Mouse (Mus musculus): ENCODE measurements around the gene Tsks. TPM values are rescaled to one million over a fixed set of nuclear protein-coding genes. Genes with fewer than 3 reads are reported as not detected.

The Tsks gene
- polyA plus RNA-seq, 1 experiment from 2014 or later = 0.13 TPM

- Histone ChIP-seq H3K27ac (no peak overlapping the region), H3K9ac (no peak overlapping the region), H3K9me3 (replicated peaks) (no peaks in the 10 kb centered on the region), H3K36me3 (no peaks in the 10 kb centered on the region), H3K27me3 (no peaks in the 10 kb centered on the region), H3K4me1 (replicated peaks) (no peaks in the 10 kb centered on the region), H3K4me2 (no peak overlapping the region), H3K4me3 (no peak overlapping the region)
- WGBS = 68% methylated on average over 8 of the region's 8 CpGs
- ATAC-seq (replicated peaks; ENCODE audit: insufficient number of reproducible peaks, insufficient read depth, low FRiP score, low read depth) = no peak
These were observed 19.3 kb downstream of the Tsks start for GRCm38 (mm10) chr7:44962337-44962736.

- H3K4me2 ChIP-seq = no peak overlapping the region
- no peak overlapping the region for H3K9ac ChIP-seq
- no peaks in the 10 kb centered on the region for H3K36me3 ChIP-seq
- H3K4me1 ChIP-seq (replicated peaks) = no peaks in the 10 kb centered on the region
- H3K9me3 ChIP-seq (replicated peaks) = no peaks in the 10 kb centered on the region
- no peak overlapping the region for H3K4me3 ChIP-seq
- no peak overlapping the region for H3K27ac ChIP-seq
- ATAC-seq (replicated peaks; ENCODE audit: insufficient number of reproducible peaks, insufficient read depth, low FRiP score, low read depth) = no peak
- WGBS = 86% methylated on average over 5 of the region's 5 CpGs
- no peaks in the 10 kb centered on the region for H3K27me3 ChIP-seq
These were observed 19.8 kb downstream of the Tsks start for GRCm38 (mm10) chr7:44962831-44963230.

- ATAC-seq (replicated peaks; ENCODE audit: insufficient number of reproducible peaks, insufficient read depth, low FRiP score, low read depth) = no peak
- no peaks in the 10 kb centered on the region for H3K36me3 ChIP-seq
These were observed 22.0 kb downstream of the Tsks start for GRCm38 (mm10) chr7:44964990-44965389.

GRCm38 (mm10) chr7:44965975-44966374, 23.0 kb downstream of the Tsks start:
- Histone ChIP-seq H3K9ac (no peak overlapping the region), H3K4me3 (no peak overlapping the region), H3K4me2 (no peak overlapping the region), H3K9me3 (replicated peaks) (no peaks in the 10 kb centered on the region), H3K27me3 (no peaks in the 10 kb centered on the region), H3K36me3 (no peaks in the 10 kb centered on the region), H3K4me1 (replicated peaks) (peaks cover 7% of the 10 kb centered on the region), H3K27ac (no peak overlapping the region)
- 71% methylated on average over 7 of the region's 7 CpGs for WGBS
- no peak for ATAC-seq (replicated peaks; ENCODE audit: insufficient number of reproducible peaks, insufficient read depth, low FRiP score, low read depth)

More at GRCm38 (mm10) chr7:44964990-44965389, 22.0 kb downstream of the Tsks start:
- whole genome bisulfite sequencing = 91% methylated on average over 13 of the region's 13 CpGs
- Histone ChIP-seq H3K27me3 (no peaks in the 10 kb centered on the region), H3K9me3 (replicated peaks) (no peaks in the 10 kb centered on the region), H3K4me2 (no peak overlapping the region), H3K4me1 (replicated peaks) (peaks cover 4% of the 10 kb centered on the region), H3K27ac (no peak overlapping the region), H3K9ac (no peak overlapping the region), H3K4me3 (no peak overlapping the region)

- 63% methylated on average over 15 of the region's 15 CpGs for WGBS
- peaks cover 9% of the 10 kb centered on the region for H3K4me1 ChIP-seq (replicated peaks)
- no peak overlapping the region for H3K27ac ChIP-seq
- no peak overlapping the region for H3K4me3 ChIP-seq
- H3K9ac ChIP-seq = no peak overlapping the region
- no peak overlapping the region for H3K4me2 ChIP-seq
- no peaks in the 10 kb centered on the region for H3K27me3 ChIP-seq
- no peaks in the 10 kb centered on the region for H3K9me3 ChIP-seq (replicated peaks)
- no peaks in the 10 kb centered on the region for H3K36me3 ChIP-seq
- no peak for ATAC-seq (replicated peaks; ENCODE audit: insufficient number of reproducible peaks, insufficient read depth, low FRiP score, low read depth)
These were observed 23.6 kb downstream of the Tsks start for GRCm38 (mm10) chr7:44966638-44967037.

- peak; percentile 96 for ATAC-seq (replicated peaks; ENCODE audit: insufficient number of reproducible peaks, insufficient read depth, low FRiP score, low read depth)
- Histone ChIP-seq H3K4me2 (peak overlapping the region; percentile 93), H3K9me3 (replicated peaks) (no peaks in the 10 kb centered on the region), H3K9ac (peak overlapping the region; percentile 65), H3K27ac (peak overlapping the region; percentile 76), H3K36me3 (no peaks in the 10 kb centered on the region), H3K4me3 (peak overlapping the region; percentile 56), H3K27me3 (no peaks in the 10 kb centered on the region), H3K4me1 (replicated peaks) (peaks cover 20% of the 10 kb centered on the region)
- WGBS = under 1% methylated on average over 36 of the region's 36 CpGs
These were observed 27.3 kb downstream of the Tsks start for GRCm38 (mm10) chr7:44970231-44970691.

GRCm38 (mm10) chr7:44971142-44971541, 28.1 kb downstream of the Tsks start:
- Histone ChIP-seq H3K27ac (no peak overlapping the region), H3K9me3 (replicated peaks) (no peaks in the 10 kb centered on the region), H3K36me3 (peaks cover 4% of the 10 kb centered on the region), H3K9ac (no peak overlapping the region), H3K4me3 (peak overlapping the region; percentile 56), H3K4me2 (peak overlapping the region; percentile 93), H3K4me1 (replicated peaks) (peaks cover 20% of the 10 kb centered on the region), H3K27me3 (no peaks in the 10 kb centered on the region)
- ATAC-seq (replicated peaks; ENCODE audit: insufficient number of reproducible peaks, insufficient read depth, low FRiP score, low read depth) = no peak
- WGBS = 72% methylated on average over 7 of the region's 7 CpGs

GRCm38 (mm10) chr7:44973415-44974130, 30.6 kb downstream of the Tsks start:
- no peak for ATAC-seq (replicated peaks; ENCODE audit: insufficient number of reproducible peaks, insufficient read depth, low FRiP score, low read depth)
- Histone ChIP-seq H3K4me3 (peak overlapping the region; percentile 54), H3K9me3 (replicated peaks) (no peaks in the 10 kb centered on the region), H3K27ac (peak overlapping the region; percentile 24), H3K27me3 (no peaks in the 10 kb centered on the region), H3K4me2 (peak overlapping the region; percentile 71), H3K4me1 (replicated peaks) (peaks cover 20% of the 10 kb centered on the region), H3K36me3 (peaks cover 27% of the 10 kb centered on the region), H3K9ac (no peak overlapping the region; the same call in 1 of the 2 replicates)
- 44% methylated on average over 14 of the region's 14 CpGs for WGBS

- H3K27me3 ChIP-seq = no peaks in the 10 kb centered on the region
- peak within 1 kb of the TSS; percentile 54 for H3K4me3 ChIP-seq
- ATAC-seq (replicated peaks; ENCODE audit: insufficient number of reproducible peaks, insufficient read depth, low FRiP score, low read depth) = 0 out of 2 replicates have a peak, but pooled peaks have one; percentile 10
- peaks cover 20% of the 10 kb centered on the region for H3K4me1 ChIP-seq (replicated peaks)
- WGBS = 3% methylated on average over 22 of the region's 22 CpGs
- peak within 1 kb of the TSS; percentile 43 for H3K9ac ChIP-seq
- peak within 1 kb of the TSS; percentile 57 for H3K27ac ChIP-seq
- peaks cover 36% of the 10 kb centered on the region for H3K36me3 ChIP-seq
- peak within 1 kb of the TSS; percentile 71 for H3K4me2 ChIP-seq
- H3K9me3 ChIP-seq (replicated peaks) = no peaks in the 10 kb centered on the region
These were observed 31.5 kb downstream of the Tsks start, which contains the start of gene Cpt1c for GRCm38 (mm10) chr7:44974383-44975116. Gene Cpt1c, minus strand, starts transcription at chr7:44974851.

- Histone ChIP-seq H3K36me3 (peaks cover 42% of the 10 kb centered on the region), H3K9me3 (replicated peaks) (no peaks in the 10 kb centered on the region), H3K9ac (no peak overlapping the region), H3K27me3 (no peaks in the 10 kb centered on the region), H3K27ac (no peak overlapping the region), H3K4me3 (no peak overlapping the region), H3K4me2 (peak overlapping the region; percentile 71), H3K4me1 (replicated peaks) (peaks cover 16% of the 10 kb centered on the region)
- 28% methylated on average over 6 of the region's 6 CpGs for WGBS
- no peak for ATAC-seq (replicated peaks; ENCODE audit: insufficient number of reproducible peaks, insufficient read depth, low FRiP score, low read depth)
These were observed 32.1 kb downstream of the Tsks start for GRCm38 (mm10) chr7:44975117-44975419.

GRCm38 (mm10) chr7:44978300-44978699, 35.3 kb downstream of the Tsks start:
- Histone ChIP-seq H3K27ac (no peak overlapping the region), H3K27me3 (no peaks in the 10 kb centered on the region), H3K9ac (no peak overlapping the region), H3K4me3 (no peak overlapping the region), H3K36me3 (peaks cover 69% of the 10 kb centered on the region), H3K9me3 (replicated peaks) (no peaks in the 10 kb centered on the region), H3K4me2 (no peak overlapping the region), H3K4me1 (replicated peaks) (peaks cover 12% of the 10 kb centered on the region)
- 88% methylated on average over 3 of the region's 3 CpGs for WGBS
- ATAC-seq (replicated peaks; ENCODE audit: insufficient number of reproducible peaks, insufficient read depth, low FRiP score, low read depth) = no peak
